ENCODE assay signal across 9 mouse cellular contexts in genomic region chr11:84867586-84867985, GRCm38 (mm10). TPM values are rescaled to one million over a fixed set of nuclear protein-coding genes. Genes with fewer than 3 reads are reported as not detected.
DNase-seq lines count a peak whose midpoint lies in the region; ATAC-seq and TF ChIP-seq lines count a peak whose summit lies in the region.
"Had no signal": no experiment of that assay in that cellular context is flagged by ENCODE, and none has a peak within 500 bp of the region (broad histone marks: within the 10 kb centered on the region; RNA-seq: fewer than 3 reads in every experiment).

No protein-coding gene starts in this region.

- peaks cover 4% of the 10 kb centered on the region; the same call in 1 of the 2 replicates for H3K36me3 ChIP-seq in forebrain, embryonic 10.5 days (replicated peaks)
- no peaks in the 10 kb centered on the region for H3K36me3 ChIP-seq in forebrain, embryonic 15.5 days
- no peaks in the 10 kb centered on the region for H3K36me3 ChIP-seq in kidney, embryonic 16.5 days (ENCODE audit: insufficient read depth, low read length)
- H3K36me3 ChIP-seq in G1E (replicated peaks) = peaks cover 36% of the 10 kb centered on the region
- peaks cover 35% of the 10 kb centered on the region for H3K36me3 ChIP-seq in liver, embryonic 13.5 days

- 94% methylated on average over 2 of the region's 2 CpGs for WGBS in forebrain, embryonic 10.5 days
- 91% methylated on average over 2 of the region's 2 CpGs for WGBS in forebrain, embryonic 15.5 days
- WGBS in kidney, embryonic 16.5 days = 76% methylated on average over 2 of the region's 2 CpGs
- 68% methylated on average over 2 of the region's 2 CpGs for WGBS in liver, embryonic 13.5 days (ENCODE audit: insufficient replicate concordance)

- peaks cover 35% of the 10 kb centered on the region for H3K4me1 ChIP-seq in forebrain, embryonic 10.5 days
- H3K4me1 ChIP-seq in forebrain, embryonic 15.5 days = peaks cover 28% of the 10 kb centered on the region
- H3K4me1 ChIP-seq in kidney, embryonic 16.5 days (ENCODE audit: insufficient read depth, low read length) = peaks cover 30% of the 10 kb centered on the region
- peaks cover 46% of the 10 kb centered on the region for H3K4me1 ChIP-seq in G1E (ENCODE audit: insufficient read depth, low read depth, low read length)
- peaks cover 47% of the 10 kb centered on the region for H3K4me1 ChIP-seq in liver, embryonic 13.5 days (replicated peaks)

- DNase-seq in forebrain, embryonic 10.5 days (ENCODE audit: extremely low spot score, low spot score) = no peak
- no peak for DNase-seq in kidney, adult 11 months
- no peak for DNase-seq in G1E (ENCODE audit: low spot score)
- no peak for DNase-seq in liver, embryonic 13.5 days
- no peak for DNase-seq in right cerebral cortex, postnatal 25 days
- DNase-seq in frontal cortex, postnatal 25 days (ENCODE audit: low spot score in 2 of 2) = no peak
- DNase-seq: cerebellum, postnatal 36 days had no signal

- H3K9me3 ChIP-seq in forebrain, embryonic 10.5 days = no peaks in the 10 kb centered on the region
- no peaks in the 10 kb centered on the region for H3K9me3 ChIP-seq in forebrain, embryonic 15.5 days
- no peaks in the 10 kb centered on the region for H3K9me3 ChIP-seq in kidney, embryonic 16.5 days (ENCODE audit: low read length)
- H3K9me3 ChIP-seq in G1E (replicated peaks) = no peaks in the 10 kb centered on the region
- no peaks in the 10 kb centered on the region for H3K9me3 ChIP-seq in liver, embryonic 13.5 days (replicated peaks)

- H3K27me3 ChIP-seq in forebrain, embryonic 10.5 days (ENCODE audit: poor library complexity, severe bottlenecking) = no peaks in the 10 kb centered on the region
- no peaks in the 10 kb centered on the region for H3K27me3 ChIP-seq in forebrain, embryonic 15.5 days
- H3K27me3 ChIP-seq in kidney, embryonic 16.5 days (ENCODE audit: insufficient read depth, low read length) = no peaks in the 10 kb centered on the region
- no peaks in the 10 kb centered on the region for H3K27me3 ChIP-seq in G1E (ENCODE audit: insufficient read depth, low read length)
- H3K27me3 ChIP-seq in liver, embryonic 13.5 days = no peaks in the 10 kb centered on the region

- H3K9ac ChIP-seq in forebrain, embryonic 15.5 days (replicated peaks) = no peak overlapping the region
- no peak overlapping the region for H3K9ac ChIP-seq in kidney, embryonic 16.5 days (replicated peaks; ENCODE audit: low read length)
- H3K9ac ChIP-seq in liver, embryonic 13.5 days = peak overlapping the region; percentile 70

- no peak overlapping the region for H3K27ac ChIP-seq in forebrain, embryonic 10.5 days
- H3K27ac ChIP-seq in forebrain, embryonic 15.5 days (replicated peaks) = no peak overlapping the region
- H3K27ac ChIP-seq in kidney, embryonic 16.5 days (ENCODE audit: low read length) = no peak overlapping the region
- H3K27ac ChIP-seq in liver, embryonic 13.5 days = peak overlapping the region; percentile 25; the same call in 1 of the 2 replicates

- peak overlapping the region; percentile 14; the same call in 1 of the 2 replicates for H3K4me3 ChIP-seq in forebrain, embryonic 10.5 days
- H3K4me3 ChIP-seq in forebrain, embryonic 15.5 days = no peak overlapping the region
- H3K4me3 ChIP-seq in kidney, embryonic 16.5 days (ENCODE audit: low read length) = no peak overlapping the region
- peak overlapping the region; percentile 60 for H3K4me3 ChIP-seq in G1E (ENCODE audit: low read depth, low read length)
- H3K4me3 ChIP-seq in liver, embryonic 13.5 days (replicated peaks) = peak overlapping the region; percentile 56

- no peak for ATAC-seq in forebrain, embryonic 15.5 days (replicated peaks)
- no peak for ATAC-seq in kidney, embryonic 16.5 days (ENCODE audit: low FRiP score, low TSS enrichment)
- ATAC-seq in G1E (ENCODE audit: extremely low read depth, insufficient number of reproducible peaks, low FRiP score, poor library complexity, severe bottlenecking) = no peak
- ATAC-seq in liver, embryonic 13.5 days (ENCODE audit: low read depth) = no peak

- H3K4me2 ChIP-seq in forebrain, embryonic 15.5 days (replicated peaks) = no peak overlapping the region
- peak overlapping the region; percentile 27; the same call in 1 of the 2 replicates for H3K4me2 ChIP-seq in kidney, embryonic 16.5 days (replicated peaks; ENCODE audit: low read depth, low read length)
- H3K4me2 ChIP-seq in liver, embryonic 13.5 days = peak overlapping the region; percentile 69

- TF ChIP-seq CTCF in G1E (IDR thresholded peaks at IDR 0.05; ENCODE audit: low read depth, low read length) = no peak

RNA-seq across cellular contexts. Expression of gene Ggnbp2, which starts 3.0 kb away (rescaled TPM):
- 52.3 and 52.4 TPM in 2 replicates for polyA plus RNA-seq in forebrain, embryonic 10.5 days (2016; fragmentation: Nextera tagmentation; extraction: Ambion mirVana)
- polyA plus RNA-seq in forebrain, embryonic 15.5 days (2015; fragmentation: Nextera tagmentation; extraction: Ambion mirVana) = 72.0 and 73.8 TPM in 2 replicates
- polyA plus RNA-seq in kidney, embryonic 16.5 days (2015; fragmentation: Nextera tagmentation; extraction: Ambion mirVana) = 62.6 and 63.3 TPM in 2 replicates
- 170 and 191 TPM in 2 replicates for total RNA-seq in G1E (2014; fragmentation: Nextera tagmentation)
- 127 and 156 TPM in 2 replicates for total RNA-seq in G1E (2017)
- polyA plus RNA-seq in G1E (2012) = 126 and 142 TPM in 2 replicates
- polyA plus RNA-seq in liver, embryonic 13.5 days (2015; fragmentation: Nextera tagmentation; extraction: Ambion mirVana) = 57.8 and 62.1 TPM in 2 replicates

RNA-seq across cellular contexts. Expression of gene Myo19, which starts 12.4 kb away (rescaled TPM):
- polyA plus RNA-seq in forebrain, embryonic 10.5 days (2016; fragmentation: Nextera tagmentation; extraction: Ambion mirVana) = 11.0 and 12.3 TPM in 2 replicates
- 4.7 and 6.9 TPM in 2 replicates for polyA plus RNA-seq in forebrain, embryonic 15.5 days (2015; fragmentation: Nextera tagmentation; extraction: Ambion mirVana)
- polyA plus RNA-seq in kidney, embryonic 16.5 days (2015; fragmentation: Nextera tagmentation; extraction: Ambion mirVana) = 11.8 and 13.9 TPM in 2 replicates
- total RNA-seq in G1E (2014; fragmentation: Nextera tagmentation) = 8.5 and 8.9 TPM in 2 replicates
- 5.2 and 6.0 TPM in 2 replicates for total RNA-seq in G1E (2017)
- 15.5 and 22.6 TPM in 2 replicates for polyA plus RNA-seq in G1E (2012)
- 3.4 and 5.2 TPM in 2 replicates for polyA plus RNA-seq in liver, embryonic 13.5 days (2015; fragmentation: Nextera tagmentation; extraction: Ambion mirVana)

RNA-seq across cellular contexts. Expression of gene Pigw, which starts 12.5 kb away (rescaled TPM):
- 3.1 and 3.5 TPM in 2 replicates for polyA plus RNA-seq in forebrain, embryonic 10.5 days (2016; fragmentation: Nextera tagmentation; extraction: Ambion mirVana)
- 2.3 and 3.4 TPM in 2 replicates for polyA plus RNA-seq in forebrain, embryonic 15.5 days (2015; fragmentation: Nextera tagmentation; extraction: Ambion mirVana)
- polyA plus RNA-seq in kidney, embryonic 16.5 days (2015; fragmentation: Nextera tagmentation; extraction: Ambion mirVana) = 3.8 and 4.3 TPM in 2 replicates
- total RNA-seq in G1E (2014; fragmentation: Nextera tagmentation) (13.7 and 19.3 TPM in 2 replicates), G1E (2017) (8.4 and 11.4 TPM in 2 replicates)
- polyA plus RNA-seq in G1E (2012) = 2.2 and 3.4 TPM in 2 replicates
- 2.3 and 2.5 TPM in 2 replicates for polyA plus RNA-seq in liver, embryonic 13.5 days (2015; fragmentation: Nextera tagmentation; extraction: Ambion mirVana)

RNA-seq across cellular contexts. Expression of gene Dhrs11, which starts 38.8 kb away (rescaled TPM):
- polyA plus RNA-seq in forebrain, embryonic 10.5 days (2016; fragmentation: Nextera tagmentation; extraction: Ambion mirVana) = 13.4 and 16.9 TPM in 2 replicates
- polyA plus RNA-seq in forebrain, embryonic 15.5 days (2015; fragmentation: Nextera tagmentation; extraction: Ambion mirVana) = 4.4 and 4.7 TPM in 2 replicates
- polyA plus RNA-seq in kidney, embryonic 16.5 days (2015; fragmentation: Nextera tagmentation; extraction: Ambion mirVana) = 13.1 and 14.9 TPM in 2 replicates
- total RNA-seq in G1E (2014; fragmentation: Nextera tagmentation) (36.6 and 180 TPM in 2 replicates), G1E (2017) (12.1 and 16.7 TPM in 2 replicates)
- 7.0 and 7.7 TPM in 2 replicates for polyA plus RNA-seq in G1E (2012)
- polyA plus RNA-seq in liver, embryonic 13.5 days (2015; fragmentation: Nextera tagmentation; extraction: Ambion mirVana) = 184 and 190 TPM in 2 replicates

RNA-seq across cellular contexts. Expression of gene Mrm1, which starts 48.3 kb away (rescaled TPM):
- polyA plus RNA-seq in forebrain, embryonic 10.5 days (2016; fragmentation: Nextera tagmentation; extraction: Ambion mirVana) = 12.3 and 14.9 TPM in 2 replicates
- polyA plus RNA-seq in forebrain, embryonic 15.5 days (2015; fragmentation: Nextera tagmentation; extraction: Ambion mirVana) = 12.3 and 14.3 TPM in 2 replicates
- 12.3 and 15.5 TPM in 2 replicates for polyA plus RNA-seq in kidney, embryonic 16.5 days (2015; fragmentation: Nextera tagmentation; extraction: Ambion mirVana)
- total RNA-seq in G1E (2014; fragmentation: Nextera tagmentation) = 10.0 and 14.1 TPM in 2 replicates
- 8.0 and 10.7 TPM in 2 replicates for total RNA-seq in G1E (2017)
- 9.8 and 10.5 TPM in 2 replicates for polyA plus RNA-seq in G1E (2012)
- polyA plus RNA-seq in liver, embryonic 13.5 days (2015; fragmentation: Nextera tagmentation; extraction: Ambion mirVana) = 14.2 and 15.0 TPM in 2 replicates

Comparison
In these comparisons a context has a peak if more than half of its experiments do, and no peak if none do; other contexts are left out.
1. H3K4me3 ChIP-seq: peak in forebrain, embryonic 10.5 days (single experiment), G1E (single experiment) and liver, embryonic 13.5 days (single experiment); none in forebrain, embryonic 15.5 days (single experiment) and kidney, embryonic 16.5 days (single experiment).